Mouse (Mus musculus): ENCODE results near the gene Tcl1b3. TPM values are rescaled to one million over a fixed set of nuclear protein-coding genes. Genes with fewer than 3 reads are reported as not detected.

Gene Tcl1b3
- total RNA-seq, 2 experiments from 2014 or later: not detected

- no peak for DNase-seq (ENCODE audit: low spot score in 2 of 2)
- intact Hi-C loops (cut with DNase I): no loop called here
Measured at GRCm38 (mm10) chr12:105222601-105223319, 31.9 kb downstream of the Tcl1b3 start, which contains the start of gene Tcl1. Gene Tcl1, minus strand, starts transcription at chr12:105222793.

GRCm38 (mm10) chr12:105224621-105225320, 33.9 kb downstream of the Tcl1b3 start:
- DNase-seq (ENCODE audit: low spot score in 2 of 2): no peak
- intact Hi-C loops (cut with DNase I): no loop called here

GRCm38 (mm10) chr12:105234362-105234761, 43.5 kb downstream of the Tcl1b3 start:
- intact Hi-C loops (cut with DNase I): no loop called here
- no peak for DNase-seq (ENCODE audit: low spot score in 2 of 2)

GRCm38 (mm10) chr12:105235091-105235490, 44.2 kb downstream of the Tcl1b3 start:
- intact Hi-C loops (cut with DNase I): no loop called here

GRCm38 (mm10) chr12:105239060-105239459, 48.2 kb downstream of the Tcl1b3 start:
- DNase-seq (ENCODE audit: low spot score in 2 of 2): no peak
- intact Hi-C loops (cut with DNase I): no loop called here

More at GRCm38 (mm10) chr12:105235091-105235490, 44.2 kb downstream of the Tcl1b3 start:
- DNase-seq (ENCODE audit: low spot score in 2 of 2): no peak

Other genes with a start within 250 kb of the Tcl1b3 start
- gene Syne3, start 181.2 kb upstream of the Tcl1b3 start, total RNA-seq (2021): 1 to 10 TPM in 1 of 2 experiments, under 1 TPM in 1; 0.98 to 1.3 TPM
- 10 to 100 TPM; 50.8 to 53.6 TPM for gene Glrx5, start 158.4 kb upstream of the Tcl1b3 start, total RNA-seq (2021)
- gene Tcl1b2, start 45.0 kb upstream of the Tcl1b3 start, total RNA-seq (2021): not detected
- gene Tcl1b1, start 31.4 kb upstream of the Tcl1b3 start, total RNA-seq (2021): not detected
- gene Tcl1b5, start 14.7 kb upstream of the Tcl1b3 start, total RNA-seq (2021): not detected
- gene Tcl1b4, start 10.9 kb downstream of the Tcl1b3 start, total RNA-seq (2021): not detected
- gene Tcl1, start 31.8 kb downstream of the Tcl1b3 start, total RNA-seq (2021): not detected
- gene Tunar, start 142.8 kb downstream of the Tcl1b3 start, total RNA-seq (2021): 10 to 100 TPM; 11.1 to 12.1 TPM